Mouse (Mus musculus): ENCODE measurements around the gene Zdhhc18. TPM values are rescaled to one million over a fixed set of nuclear protein-coding genes. Genes with fewer than 3 reads are reported as not detected.

Zdhhc18 gene
- total RNA-seq (2017), result 12.8 to 48.9 TPM (median 20.8 TPM) in 3 replicates

- peak; percentile 96 for ATAC-seq (replicated peaks; ENCODE audit: insufficient number of reproducible peaks, low FRiP score, low TSS enrichment, poor library complexity, severe bottlenecking)
Measured at GRCm38 (mm10) chr4:133649989-133650699, at the start of gene Zdhhc18. Gene Zdhhc18 (minus strand): TSS chr4:133650154.

DNA sequence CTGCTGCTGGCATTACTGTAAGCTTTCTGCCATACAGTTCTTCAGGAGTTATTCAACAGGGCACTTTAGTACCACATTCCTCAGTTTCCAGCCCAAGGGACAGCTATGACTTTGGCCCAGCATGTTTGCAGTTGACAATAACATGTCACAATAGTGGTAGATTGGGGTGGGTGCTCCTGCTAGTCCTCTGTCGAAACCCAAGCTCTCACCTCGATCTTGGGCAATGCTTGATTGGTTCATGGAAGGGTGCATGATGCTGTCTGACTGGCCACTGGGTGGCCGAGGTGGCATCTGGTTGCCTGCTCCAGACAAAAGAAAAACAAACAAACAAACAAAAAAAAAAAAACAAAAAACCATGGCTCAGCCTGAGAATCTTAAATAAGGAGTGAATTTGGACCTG, 45.4 kb upstream of the Zdhhc18 start:
- ATAC-seq (replicated peaks; ENCODE audit: insufficient number of reproducible peaks, low FRiP score, low TSS enrichment, poor library complexity, severe bottlenecking), result no peak

- ATAC-seq (replicated peaks; ENCODE audit: insufficient number of reproducible peaks, low FRiP score, low TSS enrichment, poor library complexity, severe bottlenecking), result no peak
Measured at GRCm38 (mm10) chr4:133690252-133690651, 40.3 kb upstream of the Zdhhc18 start.

DNA sequence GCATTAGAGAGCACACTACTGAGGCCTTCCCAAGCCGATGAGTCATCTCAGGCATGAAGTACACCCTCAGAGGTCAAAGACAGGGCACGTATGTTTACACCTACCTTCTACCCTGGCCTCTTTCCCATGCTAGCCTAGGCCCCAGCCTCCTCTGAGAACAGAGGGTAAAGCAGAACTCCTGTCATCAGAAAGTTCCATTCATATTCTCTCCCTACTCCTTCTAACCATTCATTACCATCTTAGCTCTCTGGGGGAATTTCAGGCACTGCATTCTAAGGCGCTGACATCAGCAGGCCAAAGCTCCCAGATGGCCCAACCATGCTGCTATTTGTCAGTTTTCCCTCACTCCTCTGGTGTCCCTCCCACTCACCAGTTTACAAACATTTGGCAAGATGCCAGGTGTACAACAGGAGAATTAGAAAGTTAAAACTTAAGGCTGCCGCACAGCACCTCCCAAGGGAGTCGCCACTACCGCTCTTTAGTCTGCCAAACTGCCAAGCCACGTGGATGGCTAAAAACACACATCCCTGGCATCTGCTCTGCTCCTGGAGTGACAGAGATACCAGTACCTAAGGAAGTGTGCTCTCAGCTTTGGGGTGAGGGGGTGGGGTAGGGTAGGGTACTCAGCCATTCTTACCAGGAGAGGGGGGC, 38.6 kb upstream of the Zdhhc18 start:
- ATAC-seq (replicated peaks; ENCODE audit: insufficient number of reproducible peaks, low FRiP score, low TSS enrichment, poor library complexity, severe bottlenecking), result peak; percentile 33; the same call in 1 of the 2 replicates

DNA sequence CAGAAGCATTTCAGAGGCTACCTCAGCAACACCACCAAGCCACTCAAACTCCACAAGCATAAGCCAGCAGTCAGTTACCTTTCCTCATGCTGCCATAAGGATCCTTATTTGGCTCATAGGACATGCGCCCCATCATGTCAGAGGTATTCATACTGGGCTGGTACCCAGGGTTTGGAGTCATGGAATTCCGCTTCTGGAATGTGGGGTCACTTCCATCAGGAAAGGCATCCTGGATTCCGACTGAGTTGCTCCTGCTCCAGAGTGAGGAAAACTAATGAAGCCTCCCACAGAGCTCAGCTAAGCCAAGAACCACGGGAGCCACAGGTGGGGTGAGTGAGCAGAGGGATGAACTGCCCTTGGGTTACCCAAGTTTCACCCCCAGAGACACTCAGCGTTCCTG, 37.2 kb upstream of the Zdhhc18 start:
- ATAC-seq (replicated peaks; ENCODE audit: insufficient number of reproducible peaks, low FRiP score, low TSS enrichment, poor library complexity, severe bottlenecking), result no peak

- ATAC-seq (replicated peaks; ENCODE audit: insufficient number of reproducible peaks, low FRiP score, low TSS enrichment, poor library complexity, severe bottlenecking), result no peak
Measured at GRCm38 (mm10) chr4:133686512-133686911, 36.6 kb upstream of the Zdhhc18 start.

DNA sequence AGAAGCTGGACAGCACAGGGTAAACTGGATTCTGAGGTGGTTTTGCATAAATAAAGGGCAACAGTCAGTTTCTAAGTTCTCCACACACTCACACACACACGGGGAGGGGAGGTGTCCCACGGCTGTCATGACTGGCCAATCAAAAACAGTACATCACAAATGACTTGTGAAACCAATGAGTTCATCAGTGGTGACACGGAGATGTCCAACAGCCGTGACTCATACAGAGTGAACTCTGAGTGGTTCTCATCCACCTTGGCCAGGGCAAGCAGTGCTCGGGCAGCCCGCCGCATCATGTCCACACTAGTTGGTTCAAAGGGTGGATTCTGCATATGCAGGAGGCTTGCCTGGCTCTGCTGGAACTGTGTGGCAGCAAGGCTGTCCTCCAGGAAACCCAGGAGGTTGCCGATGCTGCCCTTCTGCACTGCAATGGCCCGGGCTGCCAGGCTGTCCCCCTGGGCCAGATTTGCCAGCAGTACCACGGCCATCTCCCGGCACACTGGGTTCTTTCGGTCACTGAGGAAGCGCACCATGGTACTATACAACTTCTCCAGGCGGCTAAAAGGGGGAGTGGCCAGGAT, 30.3 kb upstream of the Zdhhc18 start:
- ATAC-seq (replicated peaks; ENCODE audit: insufficient number of reproducible peaks, low FRiP score, low TSS enrichment, poor library complexity, severe bottlenecking), result peak; percentile 45; the same call in 1 of the 2 replicates

- no peak for ATAC-seq (replicated peaks; ENCODE audit: insufficient number of reproducible peaks, low FRiP score, low TSS enrichment, poor library complexity, severe bottlenecking)
Measured at GRCm38 (mm10) chr4:133679629-133680028, 29.7 kb upstream of the Zdhhc18 start.

DNA sequence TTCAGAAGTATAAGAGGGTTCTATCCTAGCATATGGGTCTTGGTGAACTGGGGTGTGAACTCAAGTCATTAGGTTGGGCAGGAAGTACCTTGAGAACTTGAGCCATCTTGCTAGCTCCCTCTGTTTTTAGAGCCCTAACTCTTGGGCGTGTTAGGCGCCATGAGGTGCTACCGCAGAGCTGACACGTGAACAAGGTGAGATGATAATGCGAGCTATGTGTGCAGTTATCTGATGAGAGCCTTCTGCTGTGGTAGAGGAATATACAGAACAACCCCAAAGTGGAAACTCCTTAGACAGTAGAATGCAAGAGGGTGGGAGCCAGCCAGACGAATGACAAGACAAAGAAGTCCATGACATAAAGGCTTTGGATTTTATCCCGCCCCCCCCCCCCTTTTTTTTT, 27.3 kb upstream of the Zdhhc18 start:
- no peak for ATAC-seq (replicated peaks; ENCODE audit: insufficient number of reproducible peaks, low FRiP score, low TSS enrichment, poor library complexity, severe bottlenecking)

DNA sequence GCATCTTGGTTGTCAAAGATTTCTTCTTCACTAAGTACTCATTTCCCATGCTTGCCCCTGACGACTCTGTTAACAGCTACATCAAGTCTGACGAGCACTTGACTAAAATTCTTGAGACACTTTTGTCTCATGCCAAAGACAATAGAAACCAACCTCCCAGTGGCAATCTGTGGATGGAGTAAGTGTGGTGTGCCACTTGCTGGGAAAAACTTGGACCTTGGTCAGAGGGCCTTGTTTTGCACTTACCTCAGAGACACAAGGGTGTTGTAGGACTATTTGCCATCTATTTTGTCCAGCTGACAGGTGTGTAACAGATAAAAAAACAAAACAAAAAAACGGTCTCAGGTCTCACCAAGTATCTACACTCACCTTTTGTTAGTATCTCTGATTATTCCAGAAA, 26.2 kb upstream of the Zdhhc18 start:
- ATAC-seq (replicated peaks; ENCODE audit: insufficient number of reproducible peaks, low FRiP score, low TSS enrichment, poor library complexity, severe bottlenecking), result no peak

GRCm38 (mm10) chr4:133675594-133676016, 25.7 kb upstream of the Zdhhc18 start:
- 0 out of 2 replicates have a peak, but pooled peaks have one; percentile 9 for ATAC-seq (replicated peaks; ENCODE audit: insufficient number of reproducible peaks, low FRiP score, low TSS enrichment, poor library complexity, severe bottlenecking)

DNA sequence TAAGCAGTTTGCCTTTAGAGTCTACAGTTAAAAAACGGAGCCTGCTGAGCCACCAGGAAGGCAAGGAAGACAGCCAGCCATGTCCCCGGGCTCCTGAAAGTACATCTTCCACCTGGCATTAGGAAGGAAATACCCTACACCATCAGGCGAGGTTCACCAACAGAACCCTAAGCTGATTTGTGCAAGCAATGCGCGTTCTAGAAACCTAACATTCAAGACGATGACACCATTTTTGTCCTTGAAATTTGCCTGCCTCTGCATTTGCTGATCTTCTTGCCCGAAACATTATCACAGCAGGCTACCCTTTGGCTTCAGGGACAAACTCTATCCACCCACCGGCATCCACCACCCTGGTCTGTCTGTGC, 24.4 kb upstream of the Zdhhc18 start:
- ATAC-seq (replicated peaks; ENCODE audit: insufficient number of reproducible peaks, low FRiP score, low TSS enrichment, poor library complexity, severe bottlenecking), result no peak

- no peak for ATAC-seq (replicated peaks; ENCODE audit: insufficient number of reproducible peaks, low FRiP score, low TSS enrichment, poor library complexity, severe bottlenecking)
Measured at GRCm38 (mm10) chr4:133673666-133674330, 23.8 kb upstream of the Zdhhc18 start.

GRCm38 (mm10) chr4:133672845-133673647, 23.1 kb upstream of the Zdhhc18 start:
- peak; percentile 2; the same call in 1 of the 2 replicates for ATAC-seq (replicated peaks; ENCODE audit: insufficient number of reproducible peaks, low FRiP score, low TSS enrichment, poor library complexity, severe bottlenecking)

GRCm38 (mm10) chr4:133671881-133672844, 22.2 kb upstream of the Zdhhc18 start, which contains the start of gene Pigv:
Gene Pigv (minus strand): TSS chr4:133672647.
- ATAC-seq (replicated peaks; ENCODE audit: insufficient number of reproducible peaks, low FRiP score, low TSS enrichment, poor library complexity, severe bottlenecking), result peak; percentile 40

DNA sequence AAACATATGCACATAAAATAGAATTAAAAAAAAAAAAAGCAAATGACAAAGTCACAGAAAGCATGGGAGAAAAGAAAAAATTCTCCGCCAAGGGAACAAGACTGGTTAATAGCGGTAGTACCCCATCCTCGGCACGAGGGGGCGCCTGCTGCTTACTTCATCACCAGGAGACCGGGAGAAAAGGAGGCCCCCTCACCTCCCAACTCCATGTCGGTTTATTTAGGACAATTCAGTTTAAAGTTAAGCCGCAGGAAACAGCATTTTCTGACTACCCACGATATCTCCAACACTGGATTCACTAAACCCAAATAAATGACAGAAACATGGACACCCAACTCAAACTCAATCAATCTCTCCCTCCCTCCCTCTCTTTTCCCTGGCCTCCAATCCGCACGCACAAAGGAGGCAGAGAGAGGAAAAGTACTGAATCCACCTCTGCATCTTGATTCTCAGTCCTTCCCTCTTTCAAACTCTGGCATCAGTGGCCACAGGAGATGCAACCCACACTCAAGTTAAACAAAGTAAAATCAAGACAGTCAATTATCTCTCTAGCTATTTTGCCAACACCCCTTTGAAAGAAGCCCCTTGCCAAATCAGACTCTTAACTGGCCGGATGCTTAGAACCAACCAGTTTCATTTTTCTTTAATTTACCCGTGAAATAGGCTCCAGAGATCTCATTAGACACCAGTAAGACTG, 21.4 kb upstream of the Zdhhc18 start:
- peak; percentile 29; the same call in 1 of the 2 replicates for ATAC-seq (replicated peaks; ENCODE audit: insufficient number of reproducible peaks, low FRiP score, low TSS enrichment, poor library complexity, severe bottlenecking)

DNA sequence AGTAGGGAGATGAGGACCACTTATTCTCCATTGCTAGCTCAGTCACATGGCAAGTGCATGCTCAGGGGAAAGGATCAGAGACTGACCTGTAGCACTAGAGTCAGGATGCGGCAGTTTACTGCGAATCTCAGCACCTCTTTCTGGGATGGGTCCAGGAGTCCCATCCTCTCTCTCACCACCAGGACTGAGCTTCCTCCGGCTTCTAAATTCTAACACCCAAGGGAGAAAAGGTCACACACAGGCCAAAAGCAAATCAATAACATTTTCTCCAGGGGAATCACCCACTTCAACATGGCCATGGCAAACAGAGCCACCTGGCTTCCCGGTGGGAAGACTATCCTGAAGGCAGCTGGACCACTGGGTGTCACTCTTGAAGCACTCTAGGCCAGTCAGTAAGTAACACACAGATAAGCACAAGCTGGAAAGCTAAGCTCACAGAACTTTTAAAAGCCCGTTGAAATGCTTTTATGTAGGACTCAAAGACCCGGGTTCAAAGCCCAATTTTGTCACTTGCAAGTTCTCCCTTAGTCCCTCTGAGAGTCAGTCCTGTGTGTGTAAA, 19.8 kb upstream of the Zdhhc18 start:
- no peak for ATAC-seq (replicated peaks; ENCODE audit: insufficient number of reproducible peaks, low FRiP score, low TSS enrichment, poor library complexity, severe bottlenecking)
